Mouse (Mus musculus) bone marrow macrophage, adult 2 months (primary cell): Measurements from ENCODE around the gene H6pd.

ENCODE experiments used
- CTCF ChIP-seq: IDR thresholded peaks from 2 replicates; pipeline ENCODE4 v1.5.1; 2012; ENCODE audit warnings: low read depth, mild to moderate bottlenecking, low read length, moderate library complexity
- POLR2A ChIP-seq: IDR thresholded peaks from 2 replicates; pipeline ENCODE4 v1.6.1; 2012; ENCODE audit warnings: mild to moderate bottlenecking, low read depth, low read length, borderline replicate concordance

DNA sequence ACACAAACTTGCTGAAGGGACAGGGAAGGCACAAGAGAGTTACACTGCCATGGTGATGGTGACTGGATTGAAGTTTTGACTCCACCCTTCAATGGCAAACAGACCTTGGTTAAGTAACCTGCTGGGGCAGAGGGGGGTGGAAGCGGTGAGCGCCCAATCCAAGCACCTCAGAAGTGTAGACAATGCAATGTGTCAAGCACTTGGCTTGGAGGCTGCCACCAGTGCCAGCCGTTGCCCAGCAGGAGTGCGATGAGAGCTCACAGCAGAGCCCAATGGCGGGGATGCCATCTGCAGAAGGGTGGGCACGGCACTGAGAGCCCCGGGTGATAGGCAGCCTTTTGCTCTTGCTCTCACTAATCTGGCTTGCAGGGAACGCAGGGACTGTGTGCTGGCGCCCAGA, 56.6 kb downstream of the H6pd start:
- TF ChIP-seq POLR2A (no peak), CTCF (no peak)
